Mouse (Mus musculus): ENCODE data around the gene Pms2.

DNA sequence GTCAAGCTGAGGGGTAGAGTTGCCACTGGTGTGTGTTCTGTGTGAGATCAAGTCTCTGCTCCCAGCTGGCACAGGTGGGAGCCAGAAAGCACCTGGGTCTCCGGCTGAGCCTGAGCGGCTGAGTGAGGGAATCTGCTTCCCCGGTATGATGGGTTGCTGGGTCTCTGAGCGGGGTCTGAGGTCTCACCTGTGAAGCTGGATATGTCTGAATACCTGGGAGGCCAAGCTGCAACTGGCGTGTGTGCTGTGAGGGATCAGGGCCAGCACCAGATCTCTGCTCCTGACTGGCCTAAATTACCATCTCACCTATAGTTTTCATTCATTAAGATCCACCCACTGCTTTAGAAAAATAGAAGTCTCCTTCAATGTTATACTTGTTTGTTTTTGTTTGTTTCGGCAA lies 47.3 kb downstream of the Pms2 start:
- TF ChIP-seq CTCF (IDR thresholded peaks at IDR 0.05; ENCODE audit: low read depth) (no peak), EP300 (optimal IDR thresholded peaks at IDR 0.05) (no peak)

All from stomach, postnatal 0 days (tissue).